Mouse (Mus musculus) lung, adult 2 months (tissue): ENCODE measurements around the gene Pabpn1l.
A peak's percentile ranks its signal among the peaks of the same experiment; 100 is the strongest.

Experiments used
- CTCF ChIP-seq: fragments of 200-500 bp; IDR thresholded peaks from 2 replicates; pipeline ENCODE4 v1.5.1; 2011; ENCODE audit warnings: mild to moderate bottlenecking, low read length, control low read depth; ENCODE audit not compliant: insufficient read depth
- POLR2A ChIP-seq: fragments of 200-500 bp; IDR thresholded peaks from 2 replicates; pipeline ENCODE4 v1.6.1; 2011; ENCODE audit warnings: low read depth, mild to moderate bottlenecking, control low read depth, low read length, borderline replicate concordance; ENCODE audit errors: extremely low read depth

DNA sequence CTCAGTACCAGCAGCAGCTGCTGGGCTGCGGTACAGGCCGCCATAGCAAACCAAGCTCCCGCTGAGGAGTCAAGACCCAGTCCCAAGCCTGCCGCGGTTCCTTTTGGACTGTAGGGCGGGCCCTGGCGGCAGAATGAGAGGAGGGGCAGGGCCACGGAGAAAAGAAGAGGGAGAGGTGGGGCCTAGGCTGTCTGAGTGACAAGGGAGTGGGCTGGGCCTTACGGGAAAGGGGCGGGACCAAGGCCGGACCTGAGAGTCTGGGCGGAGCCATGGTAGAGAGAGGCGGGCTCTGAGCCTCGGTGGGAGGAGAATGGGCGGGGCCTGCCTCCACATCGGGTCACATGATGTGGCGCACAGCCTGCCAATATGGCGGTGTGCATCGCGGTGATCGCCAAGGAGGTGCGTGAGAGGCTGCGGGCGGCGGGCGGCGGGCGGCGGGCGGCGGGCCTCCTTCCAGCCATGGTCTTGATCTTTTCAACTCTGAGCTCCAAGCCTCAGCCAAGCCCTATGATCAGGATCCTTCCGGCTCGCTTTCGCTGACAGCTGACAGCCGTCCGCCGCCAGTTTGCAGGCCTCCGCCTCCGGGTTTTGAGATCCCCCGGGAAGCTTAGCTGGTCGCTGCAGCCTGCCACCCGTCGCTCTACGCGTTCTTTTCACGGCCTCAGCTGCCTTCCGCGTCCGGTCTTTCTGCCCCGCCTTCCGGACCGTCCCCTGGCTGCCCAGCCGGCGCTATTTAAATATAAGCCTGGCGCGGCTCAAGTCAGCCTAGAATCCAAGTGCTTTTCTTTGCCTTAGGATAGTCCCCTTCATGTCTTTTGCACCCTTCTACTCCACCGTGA, 11.0 kb downstream of the Pabpn1l start, which contains the start of the genes Galns and Trappc2l:
- TF ChIP-seq POLR2A (peak; percentile 81), CTCF (no peak)
